Mouse (Mus musculus): ENCODE data around the gene Ankrd24. TPM values are rescaled to one million over a fixed set of nuclear protein-coding genes. Genes with fewer than 3 reads are reported as not detected.
A peak's percentile ranks its signal among the peaks of the same experiment; 100 is the strongest.

Ankrd24 gene
- 10 to 100 TPM; 19.2 to 19.7 TPM for total RNA-seq (2021)
- long read RNA-seq, experiment 1, partial matches to known transcripts: 7 of 13 reads
- long read RNA-seq, experiment 1, other reads (novel, unspliced or antisense): 6 of 13 reads
- long read RNA-seq, experiment 2, partial matches to known transcripts: 5 of 9 reads
- long read RNA-seq, experiment 2, other reads (novel, unspliced or antisense): 3 of 9 reads

GRCm38 (mm10) chr10:81628390-81628789 lies at the start of gene Ankrd24:
TSS of gene Ankrd24 (plus strand) at chr10:81628540.
- no peak for DNase-seq

GRCm38 (mm10) chr10:81579967-81580366 lies 48.4 kb upstream of the Ankrd24 start:
- DNase-seq: no peak

GRCm38 (mm10) chr10:81580441-81581070 lies 47.8 kb upstream of the Ankrd24 start:
- DNase-seq: no peak

DNA sequence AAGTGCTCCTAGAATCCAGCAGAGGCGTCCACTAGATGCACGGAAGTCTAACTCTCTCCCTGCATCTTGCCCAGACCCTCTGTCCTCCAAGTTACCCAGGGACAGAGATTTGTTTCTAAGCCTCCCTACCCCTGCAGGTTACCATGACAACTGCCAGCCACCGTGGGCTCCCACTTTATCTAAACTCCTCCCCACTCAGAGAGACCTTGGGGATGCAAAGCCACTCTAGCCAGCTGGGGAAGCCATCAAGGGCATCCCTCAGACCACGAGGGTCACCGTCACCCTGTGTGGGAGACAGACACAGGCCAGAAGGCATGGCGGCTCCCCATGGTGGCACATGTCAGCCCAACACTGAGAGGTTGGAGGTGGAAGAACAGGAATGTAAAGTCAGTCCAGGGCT lies 45.0 kb upstream of the Ankrd24 start:
- DNase-seq: peak; percentile 49 to 53

DNA sequence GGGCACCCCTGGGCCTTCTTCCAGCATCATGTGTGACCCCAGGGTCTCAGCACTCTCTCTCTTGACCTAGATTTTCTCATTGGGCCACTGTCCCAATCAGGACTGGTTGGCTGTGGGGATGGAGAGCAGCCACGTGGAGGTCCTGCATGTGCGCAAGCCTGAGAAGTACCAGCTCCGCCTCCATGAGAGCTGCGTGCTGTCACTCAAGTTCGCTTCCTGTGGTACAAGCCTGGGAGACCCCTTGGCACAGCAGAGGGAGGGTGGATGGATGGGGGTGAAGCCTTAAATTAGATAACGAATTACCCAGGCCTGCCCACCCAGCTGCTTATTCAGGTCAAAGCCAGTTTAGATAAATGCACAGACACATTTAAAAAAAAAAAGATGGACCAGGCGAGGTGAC lies 39.6 kb upstream of the Ankrd24 start:
- no peak for DNase-seq

GRCm38 (mm10) chr10:81591846-81592245 lies 36.5 kb upstream of the Ankrd24 start:
- DNase-seq: no peak

- DNase-seq: no peak
These were observed 35.7 kb upstream of the Ankrd24 start for GRCm38 (mm10) chr10:81592631-81593030.

DNA sequence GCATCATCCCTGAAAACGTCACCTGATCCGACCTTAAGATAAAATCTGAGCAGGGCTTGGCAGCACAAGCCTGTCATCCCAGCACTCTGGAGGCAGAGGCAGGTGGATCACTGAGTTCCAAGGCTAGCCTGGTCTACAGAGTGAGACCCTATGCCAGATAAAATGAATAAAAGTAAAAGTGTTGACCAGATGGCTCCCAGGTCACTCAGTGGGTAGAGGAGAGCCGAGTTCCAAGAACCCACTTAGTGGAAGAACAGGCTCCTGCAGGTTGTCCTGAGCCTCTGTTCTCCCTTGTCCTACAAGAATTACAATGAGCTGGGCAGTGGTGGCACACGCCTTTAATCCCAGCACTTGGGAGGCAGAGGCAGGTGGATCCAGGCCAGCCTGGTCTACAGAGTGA lies 35.1 kb upstream of the Ankrd24 start:
- DNase-seq: no peak

GRCm38 (mm10) chr10:81593935-81594334 lies 34.4 kb upstream of the Ankrd24 start:
- no peak for DNase-seq

DNA sequence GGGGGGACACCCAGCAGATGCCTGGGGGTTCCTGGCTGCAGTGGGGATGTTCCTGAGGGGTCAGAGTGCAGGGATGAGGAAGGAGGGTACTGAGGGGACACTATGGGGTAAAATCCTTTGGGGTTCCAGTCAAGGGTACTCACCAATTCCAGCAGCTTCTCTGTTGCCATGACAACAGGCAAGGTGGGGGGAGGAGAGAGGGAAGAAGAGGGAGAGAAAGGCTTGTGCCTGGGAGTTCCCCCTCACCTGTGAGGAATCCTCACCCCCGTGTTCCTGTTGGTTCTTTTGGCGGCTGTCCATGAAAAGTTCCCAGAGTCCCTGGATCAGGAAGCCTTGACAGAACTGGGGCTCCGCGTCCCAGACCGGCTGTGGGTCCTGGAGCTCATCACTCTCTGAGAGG lies 32.7 kb upstream of the Ankrd24 start:
- no peak for DNase-seq

DNA sequence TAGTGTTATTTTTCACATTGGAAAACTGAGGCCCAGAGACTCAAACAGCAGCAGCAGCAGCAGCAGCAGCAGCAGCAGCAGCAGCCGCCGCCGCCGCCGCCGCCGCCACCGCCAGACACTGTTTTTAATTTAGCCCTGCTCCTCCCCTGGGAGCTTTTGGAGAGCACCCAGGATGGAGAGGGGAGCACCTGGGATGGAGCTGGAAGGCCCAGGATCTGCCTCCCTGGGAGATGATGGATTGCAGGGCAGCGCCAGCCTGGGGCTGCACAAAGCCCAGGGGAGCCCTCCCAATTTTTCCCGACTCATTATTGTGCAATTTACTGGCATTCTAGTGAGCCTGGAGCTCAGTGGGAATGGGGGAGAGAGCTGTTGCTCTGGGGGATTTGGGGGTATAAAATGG lies 31.7 kb upstream of the Ankrd24 start:
- peak; percentile 48 to 74 for DNase-seq

- DNase-seq: peak; percentile 78 to 82
These were observed 31.0 kb upstream of the Ankrd24 start for GRCm38 (mm10) chr10:81597137-81597950.

- no peak for DNase-seq
These were observed 30.0 kb upstream of the Ankrd24 start for GRCm38 (mm10) chr10:81598342-81598741.

- no peak for DNase-seq
These were observed 29.5 kb upstream of the Ankrd24 start for GRCm38 (mm10) chr10:81598871-81599270.

GRCm38 (mm10) chr10:81599630-81600029 lies 28.7 kb upstream of the Ankrd24 start:
- no peak for DNase-seq

DNA sequence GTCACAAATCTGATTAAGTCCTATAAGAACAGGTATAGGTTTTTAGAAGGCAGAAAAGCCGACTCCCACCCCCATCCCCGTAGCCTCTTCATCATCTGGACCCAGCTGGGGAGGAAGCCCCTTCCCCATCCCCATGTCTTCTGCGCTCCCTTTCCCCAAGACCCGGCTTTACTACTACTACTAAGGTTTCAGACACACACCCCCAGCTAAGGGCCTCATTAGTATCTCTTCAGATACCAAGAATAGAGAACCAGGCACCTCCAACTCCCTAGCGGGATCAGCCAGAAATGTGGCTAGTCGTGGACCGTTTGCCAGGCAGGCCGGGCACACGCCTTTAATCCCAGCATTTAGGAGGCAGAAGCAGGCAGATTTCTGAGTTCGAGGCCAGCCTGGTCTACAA lies 28.2 kb upstream of the Ankrd24 start:
- DNase-seq: no peak

DNA sequence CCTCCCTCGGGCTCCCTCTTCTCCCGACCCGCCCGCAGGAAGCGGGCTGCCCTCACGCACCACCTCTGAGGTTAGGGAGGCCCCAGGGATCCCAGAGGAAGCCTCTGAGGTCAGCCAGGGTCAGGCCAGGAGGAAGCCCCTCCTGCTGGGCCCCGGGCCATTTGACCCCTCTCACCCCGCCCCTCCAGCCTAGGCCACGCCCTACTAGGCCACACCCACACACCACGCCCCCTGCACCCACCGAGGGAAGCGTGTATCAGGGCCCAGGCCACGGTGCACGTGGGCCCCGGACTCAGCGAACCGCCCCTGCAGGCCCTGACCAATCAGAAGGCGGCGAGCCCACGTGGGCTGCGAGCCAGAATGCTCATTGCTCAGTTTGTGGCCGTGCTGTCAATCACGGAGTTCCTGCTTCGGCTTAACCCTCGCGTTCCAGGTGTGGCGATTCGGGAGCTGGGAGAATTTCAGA lies 27.6 kb upstream of the Ankrd24 start, which contains the start of gene Tle6:
Gene Tle6, minus strand, starts transcription at position 336 of the 466 bp plus-strand sequence.
- peak; percentile 96 to 97 for DNase-seq

DNA sequence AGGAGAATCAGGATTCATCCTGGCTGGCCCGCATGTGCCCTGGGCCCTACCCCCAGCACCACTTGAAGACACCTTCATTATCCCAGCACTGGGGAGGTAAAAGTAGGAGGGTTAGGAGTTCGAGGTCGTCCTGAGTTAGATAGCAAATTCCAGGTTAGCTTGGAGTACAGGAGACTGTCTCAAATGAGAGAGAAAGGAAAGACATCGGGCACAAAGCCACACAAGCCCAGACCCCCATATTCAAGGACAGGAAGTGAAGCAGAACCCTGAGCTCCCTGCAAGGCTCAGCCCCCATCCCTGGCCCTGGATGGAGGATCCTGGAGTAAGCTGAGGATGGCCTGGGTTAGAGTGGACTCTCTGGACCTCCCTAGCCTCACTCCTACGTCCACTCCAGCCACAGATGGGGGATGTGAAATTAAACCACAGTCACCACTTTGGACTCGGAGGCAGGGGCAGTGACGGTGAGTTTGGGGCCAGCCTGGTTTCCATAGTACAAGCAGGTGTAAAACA lies 26.9 kb upstream of the Ankrd24 start:
- no peak for DNase-seq

- DNase-seq: no peak
These were observed 25.6 kb upstream of the Ankrd24 start for GRCm38 (mm10) chr10:81602741-81603151.

DNA sequence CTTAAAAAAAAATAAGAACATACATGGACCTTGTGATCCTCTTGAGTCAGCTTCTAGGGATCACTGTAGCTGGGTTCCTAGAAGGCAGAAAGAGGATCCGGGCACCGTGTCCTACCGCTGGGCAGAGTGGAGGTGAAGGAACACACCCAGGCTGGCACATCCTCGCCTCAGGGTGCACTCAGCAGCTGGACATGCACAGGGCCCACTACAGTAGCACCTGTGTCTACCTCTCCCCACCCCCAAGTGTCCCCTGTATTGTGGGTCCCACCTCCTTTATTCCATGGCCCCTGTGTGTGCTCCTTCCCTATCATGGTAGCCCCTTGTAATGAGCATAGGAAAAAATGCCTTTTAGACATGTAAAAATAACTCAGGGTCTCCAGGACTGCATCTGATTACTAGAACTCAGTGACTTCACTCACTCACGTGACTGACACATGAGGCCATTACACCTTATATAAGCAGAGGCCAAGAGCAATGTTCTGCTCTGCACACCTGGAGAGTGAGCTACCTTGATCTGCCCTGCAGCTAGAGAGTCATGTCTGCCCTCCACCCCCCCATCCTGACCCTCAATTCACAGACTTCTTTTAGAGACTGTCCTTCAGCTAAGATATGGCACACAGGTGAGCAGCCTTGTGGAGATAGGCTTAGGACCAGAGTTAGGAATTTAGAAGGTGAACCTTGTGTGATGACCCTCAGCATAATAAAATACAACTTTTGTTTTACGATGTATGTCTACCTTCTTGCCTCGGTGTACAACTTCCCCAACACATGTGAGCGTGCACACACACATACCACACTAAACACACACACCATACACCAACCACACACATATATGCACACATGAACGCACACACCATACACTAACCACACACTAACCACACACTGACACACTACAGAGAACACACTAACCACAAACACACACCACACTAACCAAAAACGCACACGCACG lies 24.0 kb upstream of the Ankrd24 start:
- no peak for DNase-seq

- peak; percentile 85 to 89 for DNase-seq
These were observed 23.2 kb upstream of the Ankrd24 start for GRCm38 (mm10) chr10:81604968-81605665.

Measured in adrenal gland, postnatal 36 days (tissue).